Mouse (Mus musculus) hindbrain, postnatal 0 days (tissue): ENCODE measurements around the gene Mrps25. TPM values are rescaled to one million over a fixed set of nuclear protein-coding genes. Genes with fewer than 3 reads are reported as not detected.

ENCODE experiments used
- ATAC-seq: fragments of 200-750 bp; cut with Nextera tagmentation; 2 replicates; pipeline ENCODE4 v1.8.0; 2017; ENCODE audit warnings: mild to moderate bottlenecking, moderate TSS enrichment, moderate library complexity
- DNase-seq: peaks from one replicate; pipeline ENCODE4 v3.0.0-alpha.2; 2015; ENCODE audit warnings: low spot score
- H3K27ac ChIP-seq: fragments of 300-500 bp; sonication (generic); 2 replicates; pipeline ENCODE4 v1.5.1; 2014; ENCODE audit warnings: mild to moderate bottlenecking
- H3K27me3 ChIP-seq: fragments of 300-500 bp; sonication (generic); 2 replicates; pipeline ENCODE4 v1.6.1; 2014; ENCODE audit warnings: low read length, mixed read lengths; ENCODE audit not compliant: insufficient read depth
- H3K36me3 ChIP-seq: fragments of 300-500 bp; sonication (generic); 2 replicates; pipeline ENCODE4 v1.6.1; 2014; ENCODE audit warnings: low read length, mixed read lengths; ENCODE audit not compliant: insufficient read depth
- H3K4me1 ChIP-seq: fragments of 300-500 bp; sonication (generic); 2 replicates; pipeline ENCODE4 v1.6.1; 2014; ENCODE audit warnings: antibody characterized with exemption, low read length, mixed read lengths; ENCODE audit not compliant: insufficient read depth
- H3K4me2 ChIP-seq: fragments of 300-500 bp; sonication (generic); 2 replicates; pipeline ENCODE4 v1.6.1; 2014; ENCODE audit warnings: low read depth, mild to moderate bottlenecking, low read length, moderate library complexity, mixed read lengths
- H3K4me3 ChIP-seq: fragments of 300-500 bp; sonication (generic); 2 replicates; pipeline ENCODE4 v1.5.1; 2014; ENCODE audit warnings: low read length
- H3K9ac ChIP-seq: fragments of 300-500 bp; sonication (generic); replicated peaks from 2 replicates; pipeline ENCODE4 v1.6.1; 2014; ENCODE audit warnings: mild to moderate bottlenecking, low read length, moderate library complexity, mixed read lengths
- H3K9me3 ChIP-seq: fragments of 300-500 bp; sonication (generic); 2 replicates; pipeline ENCODE4 v1.6.1; 2016; ENCODE audit warnings: low read length, mixed read lengths
- CTCF ChIP-seq: IDR thresholded peaks from 2 replicates; pipeline ENCODE4 v1.5.1; 2016; ENCODE audit warnings: antibody characterized with exemption, control low read depth, low read depth
- WGBS: fragments of 180-500 bp; shearing (Covaris S2); extraction: QIAGEN DNeasy Blood & Tissue Kit; methylation state at CpG from one replicate; pipeline ENCODE4 v1.1.7; 2014; 5-methylcytosine and 5-hydroxymethylcytosine counted together
- polyA plus RNA-seq: library from polyadenylated mRNA; unstranded; fragments of >200 nt; fragmentation: Nextera tagmentation; extraction: Ambion mirVana; gene quantifications from 2 replicates; pipeline ENCODE4 v1.2.1, GENCODE M21; 2015
- total RNA-seq: library from RNA; depleted of rRNA; stranded (reverse); fragments of >200 nt; gene quantifications from 2 replicates; pipeline ENCODE4 v1.2.3, GENCODE M21; 2014; rRNA removed

Gene Mrps25
- total and polyA plus RNA-seq, 2 experiments from 2014 or later, result 14.8 to 63.5 TPM

DNA sequence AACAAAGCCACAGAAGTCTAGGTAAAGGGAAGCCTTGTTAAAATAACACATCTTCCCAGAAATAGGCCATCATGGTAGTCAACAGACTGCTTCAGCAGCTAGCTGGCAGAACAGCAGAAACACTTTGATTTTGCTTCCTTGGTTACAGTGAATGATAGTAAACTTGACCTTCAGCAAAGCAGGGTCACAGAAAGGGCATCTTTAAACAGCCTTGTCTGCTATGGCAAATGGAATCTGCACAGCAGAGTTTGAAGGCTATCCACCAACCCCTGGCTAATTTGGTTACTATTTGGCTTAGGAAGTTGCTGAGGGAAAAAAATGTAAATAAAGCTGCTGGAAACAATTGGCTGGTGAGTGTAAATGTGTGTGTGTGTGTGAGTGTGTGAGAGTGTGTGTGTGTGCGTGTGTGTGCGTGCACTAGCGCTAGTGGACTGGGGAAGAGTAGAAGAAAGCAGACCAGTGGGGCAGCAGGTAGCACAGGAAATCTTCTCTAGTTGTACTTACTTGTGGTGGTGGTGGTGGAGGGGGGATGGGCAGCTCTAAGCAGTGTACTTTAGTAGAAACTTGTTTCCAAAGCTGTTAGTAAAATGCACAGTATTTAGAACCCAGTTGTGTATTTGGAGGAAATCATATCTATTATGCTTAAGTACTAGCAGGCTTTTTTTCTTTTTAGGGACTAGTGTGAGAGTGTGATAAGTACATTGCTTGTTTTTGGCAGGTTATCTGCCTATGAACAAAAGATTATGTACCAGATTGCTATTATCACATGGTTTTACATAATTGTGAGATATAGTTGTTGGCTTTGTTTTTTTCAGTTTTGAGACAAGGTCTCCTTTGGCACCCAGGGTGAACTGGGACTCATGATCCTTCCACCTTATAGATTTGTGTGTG lies 51.6 kb downstream of the Mrps25 start:
- WGBS, result 90% methylated on average over 3 of the region's 3 CpGs
- no peaks in the 10 kb centered on the region for H3K9me3 ChIP-seq
- no peak overlapping the region for H3K4me2 ChIP-seq
- no peak overlapping the region for H3K4me3 ChIP-seq
- no peak overlapping the region for H3K27ac ChIP-seq
- no peaks in the 10 kb centered on the region for H3K36me3 ChIP-seq
- no peak for TF ChIP-seq CTCF
- H3K27me3 ChIP-seq, result no peaks in the 10 kb centered on the region
- no peak overlapping the region for H3K9ac ChIP-seq
- H3K4me1 ChIP-seq, result no peaks in the 10 kb centered on the region
- ATAC-seq (no peak), DNase-seq (no peak)

GRCm38 (mm10) chr6:92131456-92131855 lies 52.4 kb downstream of the Mrps25 start:
- Histone ChIP-seq H3K27me3 (no peaks in the 10 kb centered on the region), H3K27ac (no peak overlapping the region), H3K36me3 (no peaks in the 10 kb centered on the region), H3K4me2 (no peak overlapping the region), H3K4me3 (no peak overlapping the region), H3K9me3 (no peaks in the 10 kb centered on the region), H3K4me1 (no peaks in the 10 kb centered on the region), H3K9ac (no peak overlapping the region)
- no peak for DNase-seq
- TF ChIP-seq CTCF, result no peak
- ATAC-seq, result no peak
- 88% methylated on average over 1 of the region's 1 CpGs for WGBS

DNA sequence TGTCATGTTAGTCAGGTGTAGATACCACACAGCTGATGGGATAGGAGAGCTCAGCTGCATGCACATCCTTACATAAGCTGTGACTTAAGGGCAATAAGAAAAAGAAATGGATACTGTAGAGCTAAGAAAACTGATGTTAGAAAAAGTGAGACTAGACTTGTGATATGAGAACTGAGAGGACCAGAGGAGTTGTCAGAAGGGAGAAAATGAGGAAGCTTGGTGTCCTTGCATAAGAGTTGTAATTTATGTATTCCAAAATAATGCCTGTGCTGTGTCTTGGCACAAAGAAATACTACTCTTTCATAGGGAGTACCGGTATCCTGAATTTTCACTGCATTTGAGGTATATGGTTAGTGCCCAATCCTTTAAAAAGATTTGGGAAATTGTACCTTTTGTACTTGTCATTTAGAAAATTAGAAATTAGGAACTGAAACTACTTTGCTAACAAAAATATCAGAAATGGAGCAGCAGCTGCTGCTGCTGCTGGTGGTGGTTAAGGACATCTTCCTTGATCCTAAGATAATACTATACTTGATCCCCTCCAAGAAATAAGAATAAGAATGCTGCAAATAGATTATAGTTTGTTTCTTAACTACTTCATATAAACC lies 56.9 kb downstream of the Mrps25 start:
- H3K27ac ChIP-seq, result no peak overlapping the region
- no peak for ATAC-seq

GRCm38 (mm10) chr6:92124547-92124946 lies 59.3 kb downstream of the Mrps25 start:
- Histone ChIP-seq H3K9me3 (no peaks in the 10 kb centered on the region), H3K4me1 (no peaks in the 10 kb centered on the region), H3K36me3 (no peaks in the 10 kb centered on the region), H3K27me3 (no peaks in the 10 kb centered on the region), H3K9ac (no peak overlapping the region), H3K4me2 (no peak overlapping the region), H3K27ac (no peak overlapping the region), H3K4me3 (no peak overlapping the region)
- TF ChIP-seq CTCF, result no peak
- ATAC-seq (no peak), DNase-seq (no peak)

More for the DNA sequence above, 56.9 kb downstream of the Mrps25 start:
- 96% methylated on average over 1 of the region's 1 CpGs for WGBS
- H3K4me2 ChIP-seq, result no peak overlapping the region
- H3K4me3 ChIP-seq, result no peak overlapping the region
- no peaks in the 10 kb centered on the region for H3K36me3 ChIP-seq
- no peaks in the 10 kb centered on the region for H3K27me3 ChIP-seq
- no peaks in the 10 kb centered on the region for H3K9me3 ChIP-seq
- DNase-seq, result no peak
- no peak for TF ChIP-seq CTCF
- no peak overlapping the region for H3K9ac ChIP-seq
- H3K4me1 ChIP-seq, result no peaks in the 10 kb centered on the region

Other genes starting within 250 kb of the Mrps25 start
- 17.6 and 17.7 TPM in 2 replicates for gene Fgd5, start 205.2 kb downstream of the Mrps25 start, total RNA-seq
- 9.1 and 9.4 TPM in 2 replicates for gene Fgd5, start 205.2 kb downstream of the Mrps25 start, polyA plus RNA-seq
- 63.4 and 80.7 TPM in 2 replicates for gene Nr2c2, start 92.6 kb downstream of the Mrps25 start, total RNA-seq
- 30.8 and 31.8 TPM in 2 replicates for gene Nr2c2, start 92.6 kb downstream of the Mrps25 start, polyA plus RNA-seq
- 23.4 and 29.0 TPM in 2 replicates for gene Rbsn, start 30.9 kb upstream of the Mrps25 start, total RNA-seq
- gene Rbsn, start 30.9 kb upstream of the Mrps25 start, polyA plus RNA-seq, result 33.8 and 36.0 TPM in 2 replicates
- gene Trh, start 60.6 kb upstream of the Mrps25 start, total RNA-seq, result 0.72 and 4.0 TPM in 2 replicates
- 5.2 and 5.5 TPM in 2 replicates for gene Trh, start 60.6 kb upstream of the Mrps25 start, polyA plus RNA-seq